Mouse (Mus musculus) MEL (cell line): Measurements from ENCODE around the gene Gm5799. TPM values are rescaled to one million over a fixed set of nuclear protein-coding genes. Genes with fewer than 3 reads are reported as not detected.
"Not testable (repeated sequence)": the region's sequence is repeated elsewhere in the genome, so short reads cannot be mapped to it uniquely, and the experiment has no call there.

Experiments used
- DNase-seq: peaks from one replicate; pipeline ENCODE4 v3.0.0; 2011; ENCODE audit warnings: low read depth, low spot score
- H3K27ac ChIP-seq: 2 replicates; pipeline ENCODE4 v1.5.1; 2012; ENCODE audit warnings: low read depth, mild to moderate bottlenecking, control low read depth, low read length, moderate library complexity; ENCODE audit not compliant: control insufficient read depth
- H3K27me3 ChIP-seq, 2 experiments: fragments of 150-350 bp in 1 of 2; sonication (generic) in 1 of 2; 2 replicates each; pipeline ENCODE4 v1.6.1; 2012; ENCODE audit warnings: low read length in 2 of 2, mild to moderate bottlenecking in 2 of 2, improper control_type of control experiment in 1 of 2, moderate library complexity in 1 of 2; ENCODE audit not compliant: insufficient read depth in 2 of 2, control insufficient read depth in 1 of 2
- H3K36me3 ChIP-seq, 2 experiments: 2 replicates each; pipeline ENCODE4 v1.6.1; 2012 to 2014; ENCODE audit warnings: low read length in 2 of 2, improper control_type of control experiment in 1 of 2, inconsistent platforms in 1 of 2, mild to moderate bottlenecking in 1 of 2; ENCODE audit not compliant: insufficient read depth in 2 of 2, control insufficient read depth in 1 of 2
- H3K4me1 ChIP-seq, 2 experiments: fragments of 150-350 bp in 1 of 2; sonication (generic) in 1 of 2; 2 replicates each; pipeline ENCODE4 v1.6.1; 2012; ENCODE audit warnings: low read length in 2 of 2, improper control_type of control experiment in 1 of 2, mild to moderate bottlenecking in 1 of 2; ENCODE audit not compliant: insufficient read depth in 2 of 2, control insufficient read depth in 1 of 2
- H3K4me3 ChIP-seq, 2 experiments: fragments of 150-350 bp in 1 of 2; sonication (generic) in 1 of 2; 2 replicates each; pipeline ENCODE4 v1.5.1; 2012; ENCODE audit warnings: low read depth in 2 of 2, low read length in 2 of 2, mild to moderate bottlenecking in 2 of 2, moderate library complexity in 2 of 2, control low read depth in 1 of 2, improper control_type of control experiment in 1 of 2; ENCODE audit not compliant: control insufficient read depth in 1 of 2, insufficient read depth in 1 of 2
- H3K79me2 ChIP-seq: 2 replicates; pipeline ENCODE4 v1.6.1; 2012; ENCODE audit warnings: mild to moderate bottlenecking, low read length, moderate library complexity; ENCODE audit not compliant: control insufficient read depth, poor library complexity, insufficient read depth
- H3K9ac ChIP-seq: 2 replicates; pipeline ENCODE4 v1.6.1; 2012; ENCODE audit warnings: low read depth, mild to moderate bottlenecking, control low read depth, low read length, moderate library complexity; ENCODE audit not compliant: control insufficient read depth, poor library complexity, severe bottlenecking
- H3K9me3 ChIP-seq: fragments of 150-350 bp; sonication (generic); replicated peaks from 2 replicates; pipeline ENCODE4 v1.6.1; 2012; ENCODE audit warnings: mild to moderate bottlenecking, low read length, improper control_type of control experiment, moderate library complexity; ENCODE audit not compliant: insufficient read depth
- polyA plus RNA-seq, 2 experiments: library from polyadenylated mRNA; stranded (reverse) in 1 of 2; unstranded in 1 of 2; fragments of >175 nt in 1 of 2; fragments of >200 nt in 1 of 2; gene quantifications; 2 replicates each; pipeline versions ENCODE4 v1.2.1 to v1.2.4; 2012; ENCODE audit warnings: low replicate concordance in 2 of 2, low read depth in 1 of 2; ENCODE audit not compliant: insufficient read length in 2 of 2, insufficient read depth in 1 of 2, missing spikeins in 1 of 2
- total RNA-seq: library from RNA; depleted of rRNA; stranded (reverse); fragments of 300-350 nt; gene quantifications from 2 replicates; pipeline ENCODE4 v1.2.3, GENCODE M21; 2012; rRNA removed

The Gm5799 gene
- total and polyA plus RNA-seq, 3 experiments: not detected

- H3K79me2 ChIP-seq, DNase-seq, H3K9ac ChIP-seq: not testable (repeated sequence)
Measured at GRCm38 (mm10) chr14:43577969-43578368, 34.6 kb downstream of the Gm5799 start.

GRCm38 (mm10) chr14:43579046-43579445 is 35.7 kb downstream of the Gm5799 start, which contains the start of gene Gm17654:
TSS of gene Gm17654 (minus strand) at chr14:43579146.
- H3K79me2 ChIP-seq, H3K4me3 ChIP-seq, H3K27ac ChIP-seq, DNase-seq, H3K27me3 ChIP-seq, H3K36me3 ChIP-seq, H3K9me3 ChIP-seq, H3K4me1 ChIP-seq, H3K9ac ChIP-seq: not testable (repeated sequence)

More at GRCm38 (mm10) chr14:43577969-43578368, 34.6 kb downstream of the Gm5799 start:
- H3K36me3 ChIP-seq, H3K9me3 ChIP-seq, H3K27me3 ChIP-seq, H3K27ac ChIP-seq, H3K4me1 ChIP-seq, H3K4me3 ChIP-seq: not testable (repeated sequence)

Other genes with a start within 250 kb of the Gm5799 start
- not detected in 2 replicates for gene Gm8127, start 249.7 kb upstream of the Gm5799 start, total RNA-seq
- not detected for gene Gm8127, start 249.7 kb upstream of the Gm5799 start, polyA plus RNA-seq
- gene 1700001F09Rik, start 195.8 kb upstream of the Gm5799 start, total RNA-seq: not detected in 2 replicates
- not detected for gene 1700001F09Rik, start 195.8 kb upstream of the Gm5799 start, polyA plus RNA-seq
- not detected in 2 replicates for gene Gm8138, start 127.2 kb upstream of the Gm5799 start, total RNA-seq
- not detected for gene Gm8138, start 127.2 kb upstream of the Gm5799 start, polyA plus RNA-seq
- gene Gm17654, start 35.6 kb downstream of the Gm5799 start, total RNA-seq: not detected in 2 replicates
- gene Gm17654, start 35.6 kb downstream of the Gm5799 start, polyA plus RNA-seq: not detected
- not detected in 2 replicates for gene Gm10375, start 64.4 kb downstream of the Gm5799 start, total RNA-seq
- gene Gm10375, start 64.4 kb downstream of the Gm5799 start, polyA plus RNA-seq: not detected
- not detected in 2 replicates for gene Gm8165, start 133.6 kb downstream of the Gm5799 start, total RNA-seq
- not detected for gene Gm8165, start 133.6 kb downstream of the Gm5799 start, polyA plus RNA-seq
- gene Gm7324, start 154.3 kb downstream of the Gm5799 start, total RNA-seq: 6.6 and 9.2 TPM in 2 replicates
- 1 to 10 TPM in 1 of 2 experiments, not detected in 1; 3.1 TPM for gene Gm7324, start 154.3 kb downstream of the Gm5799 start, polyA plus RNA-seq
- not detected in 2 replicates for gene Gm16506, start 183.9 kb downstream of the Gm5799 start, total RNA-seq
- gene Gm16506, start 183.9 kb downstream of the Gm5799 start, polyA plus RNA-seq: not detected
- gene Gm6526, start 204.3 kb downstream of the Gm5799 start, total RNA-seq: 1.2 TPM in 2 replicates
- under 1 TPM in 1 of 2 experiments, not detected in 1; 0.36 TPM for gene Gm6526, start 204.3 kb downstream of the Gm5799 start, polyA plus RNA-seq
- gene Gm8180, start 241.2 kb downstream of the Gm5799 start, total RNA-seq: not detected in 2 replicates
- not detected for gene Gm8180, start 241.2 kb downstream of the Gm5799 start, polyA plus RNA-seq